Mouse (Mus musculus) megakaryocyte, embryonic 14.5 days (primary cell): ENCODE measurements at regions not wholly inside any gene's neighbourhood (a gene's known extent, or its start where the extent isn't known, plus 50 kb on each side); places are given as distances from the start of the nearest gene placed in this dataset.

Source experiments
- H3K27me3 ChIP-seq: replicated peaks from 2 replicates; pipeline ENCODE3; 2012; ENCODE audit warnings: inconsistent platforms
- H3K36me3 ChIP-seq: replicated peaks from 2 replicates; pipeline ENCODE3; 2012; ENCODE audit warnings: low read length, inconsistent platforms, mixed read lengths
- H3K4me1 ChIP-seq: 2 replicates; pipeline ENCODE4 v1.6.1; 2012; ENCODE audit warnings: inconsistent platforms
- H3K4me3 ChIP-seq: replicated peaks from 2 replicates; pipeline ENCODE3; 2012; ENCODE audit warnings: moderate library complexity, mild to moderate bottlenecking, inconsistent platforms
- H3K9me3 ChIP-seq: 2 replicates; pipeline ENCODE4 v1.6.1; 2012; ENCODE audit warnings: inconsistent platforms
- FLI1 ChIP-seq: IDR thresholded peaks from 2 replicates; pipeline ENCODE4 v1.6.1; 2012; ENCODE audit warnings: low read length, inconsistent platforms, mixed read lengths
- GATA1 ChIP-seq: IDR thresholded peaks from 3 replicates; pipeline ENCODE4 v1.6.1; 2012; ENCODE audit warnings: mixed read lengths, low read length, inconsistent platforms, borderline replicate concordance

GRCm38 (mm10) chr7:114912109-114912508, 168.6 kb downstream of the Insc start:
- Histone ChIP-seq H3K27me3 (no peaks in the 10 kb centered on the region), H3K4me1 (no peaks in the 10 kb centered on the region), H3K4me3 (no peak overlapping the region), H3K9me3 (peaks cover 12% of the 10 kb centered on the region), H3K36me3 (no peaks in the 10 kb centered on the region)
- no peak for TF ChIP-seq GATA1
- no peak for TF ChIP-seq FLI1

- Histone ChIP-seq H3K36me3 (no peaks in the 10 kb centered on the region), H3K9me3 (no peaks in the 10 kb centered on the region), H3K4me1 (no peaks in the 10 kb centered on the region), H3K27me3 (peaks cover 7% of the 10 kb centered on the region), H3K4me3 (no peak overlapping the region)
- TF ChIP-seq FLI1, result no peak
- no peak for TF ChIP-seq GATA1
These were observed 178.7 kb downstream of the Insc start for GRCm38 (mm10) chr7:114922155-114922554.

GRCm38 (mm10) chr7:114933861-114934260, 190.4 kb downstream of the Insc start:
- TF ChIP-seq GATA1, result no peak
- no peak for TF ChIP-seq FLI1
- peaks cover 20% of the 10 kb centered on the region for H3K9me3 ChIP-seq
- no peaks in the 10 kb centered on the region for H3K27me3 ChIP-seq
- H3K36me3 ChIP-seq, result no peaks in the 10 kb centered on the region
- no peaks in the 10 kb centered on the region for H3K4me1 ChIP-seq
- no peak overlapping the region for H3K4me3 ChIP-seq

- Histone ChIP-seq H3K9me3 (no peaks in the 10 kb centered on the region; the same call in 1 of the 2 replicates), H3K4me1 (no peaks in the 10 kb centered on the region), H3K27me3 (no peaks in the 10 kb centered on the region), H3K4me3 (no peak overlapping the region), H3K36me3 (no peaks in the 10 kb centered on the region)
- no peak for TF ChIP-seq GATA1
- TF ChIP-seq FLI1, result no peak
These were observed 207.3 kb downstream of the Insc start for GRCm38 (mm10) chr7:114950759-114951158.

- no peaks in the 10 kb centered on the region for H3K36me3 ChIP-seq
- H3K4me1 ChIP-seq, result no peaks in the 10 kb centered on the region
- H3K4me3 ChIP-seq, result no peak overlapping the region
- H3K27me3 ChIP-seq, result peaks cover 3% of the 10 kb centered on the region
- no peaks in the 10 kb centered on the region for H3K9me3 ChIP-seq
- TF ChIP-seq GATA1, result no peak
- TF ChIP-seq FLI1, result no peak
These were observed 219.7 kb downstream of the Insc start for GRCm38 (mm10) chr7:114963206-114963605.

- TF ChIP-seq FLI1, result no peak
- TF ChIP-seq GATA1, result no peak
- no peaks in the 10 kb centered on the region for H3K4me1 ChIP-seq
- no peak overlapping the region for H3K4me3 ChIP-seq
- H3K9me3 ChIP-seq, result peaks cover under 1% of the 10 kb centered on the region; the same call in 1 of the 2 replicates
- no peaks in the 10 kb centered on the region for H3K36me3 ChIP-seq
- H3K27me3 ChIP-seq, result peaks cover 3% of the 10 kb centered on the region
These were observed 222.4 kb downstream of the Insc start for GRCm38 (mm10) chr7:114965923-114966322.

- Histone ChIP-seq H3K4me1 (no peaks in the 10 kb centered on the region), H3K27me3 (peaks cover 6% of the 10 kb centered on the region), H3K4me3 (no peak overlapping the region), H3K9me3 (peaks cover 8% of the 10 kb centered on the region; the same call in 1 of the 2 replicates), H3K36me3 (no peaks in the 10 kb centered on the region)
- no peak for TF ChIP-seq GATA1
- TF ChIP-seq FLI1, result no peak
These were observed 243.0 kb downstream of the Insc start for GRCm38 (mm10) chr7:114986481-114986880.

GRCm38 (mm10) chr7:114991255-114991654, 247.8 kb downstream of the Insc start:
- H3K9me3 ChIP-seq, result 0 out of 2 replicates have a peak, but pooled peaks cover 4% of the 10 kb centered on the region
- TF ChIP-seq GATA1, result no peak
- no peak for TF ChIP-seq FLI1
- no peak overlapping the region for H3K4me3 ChIP-seq
- no peaks in the 10 kb centered on the region for H3K36me3 ChIP-seq
- peaks cover 9% of the 10 kb centered on the region for H3K27me3 ChIP-seq
- no peaks in the 10 kb centered on the region for H3K4me1 ChIP-seq

GRCm38 (mm10) chr7:114992440-114992839, 248.9 kb downstream of the Insc start:
- 0 out of 2 replicates have a peak, but pooled peaks cover 4% of the 10 kb centered on the region for H3K9me3 ChIP-seq
- peaks cover 11% of the 10 kb centered on the region for H3K27me3 ChIP-seq
- TF ChIP-seq GATA1 (no peak), FLI1 (no peak)

GRCm38 (mm10) chr7:115000796-115001524, 257.5 kb downstream of the Insc start:
- Histone ChIP-seq H3K4me3 (no peak overlapping the region), H3K4me1 (peaks cover 7% of the 10 kb centered on the region), H3K36me3 (no peaks in the 10 kb centered on the region), H3K27me3 (peaks cover 3% of the 10 kb centered on the region), H3K9me3 (no peaks in the 10 kb centered on the region)
- no peak for TF ChIP-seq GATA1
- no peak for TF ChIP-seq FLI1

More at GRCm38 (mm10) chr7:114992440-114992839, 248.9 kb downstream of the Insc start:
- Histone ChIP-seq H3K36me3 (no peaks in the 10 kb centered on the region), H3K4me3 (no peak overlapping the region), H3K4me1 (no peaks in the 10 kb centered on the region)
